Mouse (Mus musculus): ENCODE results near the gene Hjurp. TPM values are rescaled to one million over a fixed set of nuclear protein-coding genes. Genes with fewer than 3 reads are reported as not detected.

Gene Hjurp
- total RNA-seq, 2 experiments from 2014 or later = 124 to 130 TPM

DNA sequence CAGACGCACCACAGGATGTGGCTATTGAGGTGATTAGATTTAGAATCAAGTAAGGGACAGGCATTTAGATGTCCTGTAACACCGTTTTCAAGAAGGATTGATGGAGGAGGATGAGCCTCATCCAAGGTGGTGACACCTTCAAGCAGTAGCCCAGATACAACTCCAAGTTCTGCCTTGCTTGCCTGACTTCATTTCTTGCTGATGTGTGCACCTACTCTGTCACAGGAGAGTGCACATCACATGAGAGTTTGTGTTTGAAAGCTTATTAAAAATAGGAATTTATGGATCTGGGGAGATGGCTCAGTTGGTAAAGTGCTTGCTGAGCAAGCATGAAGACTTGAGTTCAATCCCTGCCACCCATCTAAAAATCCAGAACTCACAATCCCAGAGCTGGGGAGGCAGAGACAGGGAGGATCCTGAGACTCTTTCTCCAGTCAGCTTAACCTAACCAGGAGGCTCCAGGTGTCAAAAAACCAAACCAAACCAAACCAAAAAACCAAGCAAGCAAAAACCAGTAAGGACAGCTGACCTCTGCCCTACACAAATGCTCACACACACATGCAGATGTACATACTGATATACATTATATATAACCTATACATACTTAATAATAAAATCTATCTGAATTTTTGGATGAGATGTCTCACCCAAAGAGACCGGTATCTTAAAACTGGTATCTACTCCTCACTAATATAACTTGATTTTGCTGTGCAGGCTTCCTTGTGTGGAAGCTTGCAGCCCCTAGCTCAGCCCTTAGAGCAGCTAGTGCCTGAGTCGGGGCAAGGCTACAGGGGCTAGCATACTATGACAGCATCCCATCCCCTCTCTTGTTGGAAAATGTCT is 21.5 kb upstream of the Hjurp start:
- no peak for DNase-seq (ENCODE audit: low spot score in 2 of 2)

DNA sequence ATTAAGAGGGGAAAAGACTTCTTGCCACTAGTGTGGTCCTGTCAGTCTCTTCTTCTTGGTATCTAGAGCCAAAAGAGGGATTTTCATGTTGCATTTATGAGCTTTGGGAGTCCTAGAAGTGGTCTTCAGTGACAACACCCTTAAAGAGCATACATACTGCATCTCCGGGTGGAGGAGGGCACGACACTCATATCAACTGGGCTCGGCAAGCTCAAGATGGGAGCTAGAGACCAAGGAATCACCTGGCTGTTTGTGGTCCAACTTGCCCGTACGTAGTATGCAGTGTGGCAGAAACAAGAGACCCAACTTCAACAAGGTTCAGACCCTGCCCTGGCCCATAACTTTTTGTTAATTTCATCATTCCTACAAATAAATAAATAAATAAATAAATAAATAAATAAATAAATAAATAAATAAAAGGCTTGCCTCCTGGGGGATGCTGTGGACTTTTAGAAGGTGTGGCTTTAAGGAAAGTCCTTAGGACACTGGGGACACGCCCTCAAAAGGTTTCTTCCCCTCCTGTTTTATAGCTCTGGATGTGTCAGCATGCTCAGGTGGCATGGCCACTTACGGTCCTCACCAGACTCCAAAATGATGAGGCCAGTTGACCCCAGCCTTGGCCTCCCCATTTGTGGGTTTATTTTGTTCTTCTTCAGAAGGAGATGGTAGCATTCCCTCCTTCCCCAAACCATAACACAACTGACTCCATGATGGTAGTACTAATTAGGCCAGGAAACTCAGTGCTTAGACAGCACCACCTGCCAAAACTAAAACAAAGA is 20.2 kb upstream of the Hjurp start:
- DNase-seq (ENCODE audit: low spot score in 2 of 2) = no peak

DNA sequence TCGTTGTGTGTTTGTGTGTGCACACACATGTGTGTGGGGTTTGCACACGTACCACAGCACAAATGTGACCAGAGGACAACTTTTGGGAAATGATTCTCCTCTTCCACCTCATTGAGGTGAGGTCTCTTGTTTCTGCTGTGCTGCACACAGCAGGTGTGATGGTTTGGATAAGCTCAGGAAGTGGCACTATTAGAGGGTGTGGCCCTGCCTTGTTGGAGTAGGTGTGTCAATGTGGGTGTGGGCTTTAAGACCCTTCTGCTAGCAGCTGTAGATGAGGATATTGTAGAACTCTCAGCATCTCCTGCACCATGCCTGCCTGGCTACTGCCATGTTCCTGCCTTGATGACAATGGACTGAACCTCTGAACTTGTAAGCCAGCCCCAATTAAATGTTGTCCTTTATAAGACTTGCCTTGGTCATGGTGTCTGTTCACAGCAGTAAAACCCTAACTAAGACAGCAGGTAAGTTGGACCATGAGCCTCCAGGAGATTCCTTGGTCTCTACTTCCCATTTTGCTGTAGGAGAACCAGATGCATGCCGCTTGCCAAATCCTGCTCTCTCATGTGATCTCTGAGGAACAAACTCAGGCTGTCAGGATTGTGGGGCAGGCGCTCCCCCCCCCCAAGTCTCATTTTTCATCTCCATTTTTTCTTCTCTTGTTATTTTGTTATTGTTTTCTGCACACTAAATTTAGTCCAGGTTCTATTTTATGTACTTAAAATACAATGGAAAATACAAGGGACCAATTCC is 18.9 kb upstream of the Hjurp start:
- no peak for DNase-seq (ENCODE audit: low spot score in 2 of 2)

DNA sequence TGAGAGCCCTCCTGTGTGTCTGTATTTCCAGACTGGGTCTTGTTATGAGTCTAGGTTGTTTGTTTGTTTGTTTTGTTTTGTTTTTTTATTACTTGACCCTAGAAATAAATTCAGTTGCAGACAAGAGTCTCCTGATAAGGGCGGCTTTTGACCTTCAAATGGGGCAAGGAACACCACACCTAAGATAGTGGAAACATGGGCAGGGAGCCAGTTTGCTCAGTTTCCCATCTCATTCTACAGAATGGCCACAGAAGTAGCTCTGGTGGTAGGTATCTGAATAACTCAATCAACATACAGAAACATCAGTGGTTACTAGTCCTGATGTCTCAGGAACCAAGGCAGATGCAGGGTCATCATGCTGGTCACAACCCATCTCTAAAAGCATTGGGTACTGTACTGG is 17.2 kb upstream of the Hjurp start:
- no peak for DNase-seq (ENCODE audit: low spot score in 2 of 2)

DNA sequence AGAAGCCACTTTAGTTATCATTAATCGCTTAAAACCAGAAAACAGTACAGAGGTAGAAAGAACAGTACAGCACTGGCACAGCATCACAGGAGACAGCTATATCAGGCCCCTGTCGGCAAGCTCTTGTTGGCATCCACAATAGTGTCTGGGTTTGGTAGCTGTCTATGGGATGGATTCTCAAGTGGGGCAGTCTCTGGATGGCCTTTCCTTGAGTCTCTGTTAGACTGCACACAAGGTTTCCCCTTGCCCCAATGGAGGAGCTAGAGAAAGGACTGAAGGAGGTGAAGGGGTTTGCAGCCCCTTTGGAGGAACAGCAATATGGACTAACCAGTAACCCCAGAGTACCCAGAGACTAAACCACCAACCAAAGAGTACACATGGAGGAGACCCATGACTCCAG is 14.6 kb upstream of the Hjurp start:
- no peak for DNase-seq (ENCODE audit: low spot score in 2 of 2)

DNA sequence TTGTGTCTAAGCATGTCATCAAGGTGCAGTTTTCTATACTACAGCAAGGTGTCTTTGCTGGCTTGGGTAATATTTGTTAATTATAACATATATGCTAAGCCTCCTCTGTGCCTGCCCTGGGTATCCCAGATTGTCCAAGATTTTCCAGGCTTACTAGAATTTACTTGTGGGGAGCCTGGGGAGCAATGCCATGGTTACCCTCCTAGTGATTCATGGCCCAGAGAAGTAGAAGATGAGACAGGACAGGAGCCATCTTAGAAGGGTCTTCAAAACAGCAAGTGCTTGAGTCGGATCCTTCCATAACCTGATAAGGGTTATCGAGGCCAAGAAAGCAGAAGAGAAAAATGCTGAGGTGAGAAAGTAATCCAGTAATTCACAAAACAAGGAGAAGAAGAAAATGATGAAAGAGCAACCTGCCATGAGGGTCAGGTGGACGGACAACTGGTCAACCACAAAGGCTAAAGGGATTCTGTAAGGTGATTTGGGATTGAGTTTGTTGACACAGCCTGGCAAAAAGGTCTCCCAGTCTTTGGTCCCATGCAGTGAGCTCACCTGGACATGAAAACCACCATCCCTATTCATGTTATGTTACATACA is 14.1 kb upstream of the Hjurp start:
- DNase-seq (ENCODE audit: low spot score in 2 of 2) = no peak

DNA sequence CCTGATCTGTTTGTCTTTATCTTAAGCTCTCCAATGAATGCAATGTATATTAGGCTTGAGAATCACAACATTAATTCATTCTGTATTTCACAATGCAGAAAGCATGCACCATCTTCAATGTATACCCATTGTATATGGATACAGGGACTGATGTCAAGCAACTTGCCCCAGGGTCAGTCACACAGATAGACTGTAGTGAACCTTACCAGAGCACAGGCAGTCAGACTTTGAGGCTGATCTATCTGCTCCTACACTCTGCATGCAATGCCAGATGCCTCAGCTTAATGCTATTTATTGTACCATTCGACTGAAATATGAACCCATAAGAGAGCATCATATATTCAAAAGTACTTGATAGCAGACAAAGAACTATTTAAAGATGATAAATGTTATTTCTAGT is 13.1 kb upstream of the Hjurp start:
- no peak for DNase-seq (ENCODE audit: low spot score in 2 of 2)

DNA sequence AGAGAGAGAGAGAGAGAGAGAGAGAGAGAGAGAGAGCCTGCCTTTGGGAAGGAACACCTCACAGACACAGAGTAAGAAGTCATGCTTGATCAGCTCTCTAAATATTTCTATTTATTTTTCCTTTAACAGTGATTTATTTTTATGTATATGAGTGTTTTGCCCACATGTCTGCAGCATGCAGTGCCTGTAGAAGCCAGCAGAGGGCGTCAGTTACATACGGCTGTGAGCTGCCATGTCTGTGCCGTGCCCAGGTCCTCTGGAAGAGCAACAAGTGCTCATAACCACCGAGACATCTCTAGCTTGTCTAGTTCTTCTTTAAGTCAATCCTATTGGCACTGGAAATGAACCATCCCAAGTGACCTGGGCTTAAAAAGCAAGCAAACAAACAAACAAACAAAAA is 12.5 kb upstream of the Hjurp start:
- no peak for DNase-seq (ENCODE audit: low spot score in 2 of 2)

DNA sequence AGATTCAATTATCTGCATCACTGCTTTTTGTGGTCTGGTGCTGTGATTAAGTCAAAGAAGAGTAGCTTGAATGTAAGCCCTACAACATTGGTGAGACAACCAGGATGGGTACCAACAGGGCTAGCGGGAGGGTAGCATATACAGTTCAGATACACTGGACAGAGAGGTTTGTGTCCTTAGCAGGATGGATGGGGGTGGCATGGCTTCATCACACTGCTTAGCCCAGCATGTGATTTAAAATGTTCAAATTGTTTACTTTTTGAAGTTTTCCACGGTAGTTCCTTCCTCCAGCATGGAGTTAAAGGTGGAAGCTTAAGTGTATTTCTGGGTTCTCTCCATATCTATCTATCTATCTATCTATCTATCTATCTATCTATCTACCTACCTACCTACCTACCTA is 11.7 kb upstream of the Hjurp start:
- no peak for DNase-seq (ENCODE audit: low spot score in 2 of 2)

DNA sequence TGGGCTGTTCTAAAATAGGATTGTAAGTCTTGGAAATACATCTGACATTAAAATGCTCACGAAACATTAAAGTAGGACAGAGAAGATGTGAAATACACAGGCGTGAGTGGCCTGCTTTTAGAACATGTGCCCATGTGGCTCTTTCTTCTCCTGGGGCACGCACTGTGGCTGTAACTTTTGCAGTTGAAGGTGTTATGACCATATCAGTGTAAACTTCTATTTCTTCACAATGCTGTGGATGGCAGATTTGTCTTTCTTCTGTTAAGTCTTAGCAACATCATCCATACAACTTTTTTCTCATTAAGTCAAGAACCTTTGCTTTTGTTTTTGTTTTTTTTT is 11.3 kb upstream of the Hjurp start:
- DNase-seq (ENCODE audit: low spot score in 2 of 2) = no peak

DNA sequence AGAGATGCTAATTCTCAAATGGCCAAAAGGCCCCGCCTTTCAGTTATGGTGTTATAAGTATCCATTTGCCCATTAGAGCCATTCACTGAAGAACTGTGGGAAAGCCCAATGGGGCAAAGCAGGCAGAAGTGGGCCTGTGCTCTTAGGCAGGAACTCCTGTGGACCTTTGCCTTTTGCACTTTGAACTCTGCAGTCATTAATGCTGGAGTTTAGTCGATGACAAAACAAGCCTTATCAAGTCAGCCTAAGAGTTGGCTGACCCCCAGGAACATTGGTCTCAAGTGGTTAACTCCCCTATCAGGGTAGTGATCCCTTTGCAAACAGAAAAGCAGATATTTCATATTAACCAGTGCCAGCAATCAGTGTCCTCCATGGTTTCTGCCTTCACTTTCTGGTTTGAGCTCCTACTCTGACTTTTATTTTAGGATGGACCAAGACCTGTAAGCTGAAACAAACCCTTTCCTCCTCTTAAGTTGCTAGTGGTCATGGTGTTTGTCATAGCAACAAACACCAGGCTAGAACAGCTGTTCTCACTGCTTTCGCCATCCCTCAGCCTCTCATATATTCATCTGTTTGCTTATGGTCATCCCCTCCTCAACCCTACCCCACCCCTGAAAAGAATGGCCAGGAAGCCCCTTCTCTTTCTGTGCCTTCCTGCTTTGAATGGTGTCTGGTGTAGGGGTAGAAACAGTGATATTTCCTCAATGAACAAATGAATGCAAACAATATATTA is 10.8 kb upstream of the Hjurp start:
- peak in 1 of 2 experiments; percentile 12 for DNase-seq (ENCODE audit: low spot score in 2 of 2)

DNA sequence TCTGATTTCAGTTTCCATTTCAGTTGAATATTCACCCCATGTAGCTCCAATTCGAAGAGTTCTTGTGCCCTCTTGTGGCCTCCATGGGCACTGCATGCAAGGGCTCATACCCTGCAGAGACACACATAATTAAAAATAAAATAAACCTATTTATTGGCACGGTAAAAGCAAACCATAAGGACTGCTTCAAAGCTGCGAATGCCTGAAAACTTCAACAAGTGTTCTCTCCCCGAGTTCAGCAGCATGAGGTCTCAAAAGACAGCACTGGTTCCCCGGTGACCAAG is 10.2 kb upstream of the Hjurp start:
- peak in 1 of 2 experiments; percentile 70 for DNase-seq (ENCODE audit: low spot score in 2 of 2)

DNA sequence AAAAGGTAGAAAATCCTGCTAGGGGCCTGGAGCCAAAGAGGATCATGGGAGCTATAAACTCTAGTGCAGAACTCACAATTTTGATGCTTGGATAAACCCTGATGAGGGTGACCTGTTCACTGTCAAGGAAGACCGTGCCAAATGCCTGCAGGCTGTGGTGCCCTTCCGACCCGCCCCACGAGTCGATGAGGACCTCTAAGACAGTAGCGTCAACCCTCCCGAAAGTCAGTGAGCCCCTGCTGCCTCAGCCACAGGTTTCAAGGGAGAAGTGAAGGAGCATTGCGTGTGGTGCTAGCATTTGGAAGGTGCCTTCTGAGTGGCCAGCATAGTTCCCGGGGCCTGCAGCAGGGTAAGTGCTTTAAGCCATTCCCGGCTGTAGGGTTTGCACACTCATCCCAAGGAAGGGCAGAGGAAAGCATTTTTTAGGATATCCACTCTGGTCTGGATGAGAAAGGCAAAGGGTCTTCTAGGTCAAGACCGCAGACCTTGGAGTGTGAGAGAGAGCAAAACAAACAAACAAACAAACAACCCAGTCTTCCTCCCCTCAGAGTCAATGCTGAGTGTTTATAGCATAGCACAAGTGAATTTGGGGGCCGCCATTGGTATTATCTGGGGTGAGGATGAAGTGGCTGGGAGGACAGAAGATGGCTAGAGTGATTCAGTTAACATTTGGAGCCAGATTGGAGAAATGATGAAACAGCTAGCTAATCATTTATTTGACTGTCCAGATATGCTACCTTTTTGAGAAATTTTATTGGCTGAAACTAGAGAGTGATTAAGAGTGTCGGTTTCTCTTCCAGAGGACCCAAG is 9.7 kb upstream of the Hjurp start:
- peak in 1 of 2 experiments; percentile 12 for DNase-seq (ENCODE audit: low spot score in 2 of 2)

DNA sequence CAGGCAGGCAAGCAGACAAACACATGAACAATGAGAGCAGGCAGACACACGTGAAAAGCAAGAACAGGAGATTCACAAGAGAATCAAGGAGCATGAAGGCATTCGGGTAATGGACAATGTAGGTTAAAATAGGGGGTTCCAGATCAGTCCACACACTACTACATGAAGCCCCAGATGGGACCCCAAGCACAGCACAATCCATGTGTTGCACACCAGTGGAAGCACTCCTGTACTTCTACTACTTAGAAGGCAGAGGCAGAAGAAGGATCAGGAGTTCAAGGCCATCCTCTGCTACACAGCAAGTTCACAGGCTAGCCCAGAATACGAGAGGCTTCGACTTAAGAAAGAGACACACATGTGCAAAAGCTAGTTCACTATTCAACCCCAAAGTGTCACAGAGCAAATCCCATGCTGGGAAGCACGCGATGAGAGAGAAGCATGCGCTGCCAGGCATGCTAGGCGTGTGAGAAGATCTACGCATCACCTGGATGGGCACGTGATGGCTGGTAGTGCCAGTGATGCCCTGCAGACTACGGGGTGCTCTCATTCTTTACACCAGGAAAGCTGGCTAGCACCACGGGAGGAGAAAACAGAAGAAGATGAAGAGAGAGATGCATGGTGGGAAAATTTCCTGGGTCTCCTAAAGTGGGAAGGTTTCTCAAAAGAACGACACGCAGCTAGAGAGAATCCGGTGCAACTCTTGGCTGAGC is 8.9 kb upstream of the Hjurp start:
- no peak for DNase-seq (ENCODE audit: low spot score in 2 of 2)

DNA sequence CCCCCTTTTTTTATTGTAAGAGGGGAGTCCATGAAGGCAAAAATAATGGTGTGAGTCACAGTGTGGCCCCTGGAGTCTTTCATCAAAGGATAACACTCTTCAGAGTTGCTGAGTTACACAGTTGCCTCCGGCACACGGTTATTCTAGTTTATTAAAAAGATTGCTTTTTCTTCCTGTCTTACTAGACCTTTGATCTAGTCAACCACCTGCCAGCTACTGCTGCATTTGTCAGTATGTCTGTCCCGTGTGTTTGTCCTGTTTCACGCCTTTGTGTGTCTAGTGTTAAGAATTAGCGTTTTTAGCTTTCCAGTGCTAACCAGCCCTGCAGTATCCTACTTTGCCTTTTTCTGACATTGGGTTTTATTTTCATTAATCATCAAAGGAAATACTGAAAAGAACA is 8.2 kb upstream of the Hjurp start:
- DNase-seq (ENCODE audit: low spot score in 2 of 2) = no peak

DNA sequence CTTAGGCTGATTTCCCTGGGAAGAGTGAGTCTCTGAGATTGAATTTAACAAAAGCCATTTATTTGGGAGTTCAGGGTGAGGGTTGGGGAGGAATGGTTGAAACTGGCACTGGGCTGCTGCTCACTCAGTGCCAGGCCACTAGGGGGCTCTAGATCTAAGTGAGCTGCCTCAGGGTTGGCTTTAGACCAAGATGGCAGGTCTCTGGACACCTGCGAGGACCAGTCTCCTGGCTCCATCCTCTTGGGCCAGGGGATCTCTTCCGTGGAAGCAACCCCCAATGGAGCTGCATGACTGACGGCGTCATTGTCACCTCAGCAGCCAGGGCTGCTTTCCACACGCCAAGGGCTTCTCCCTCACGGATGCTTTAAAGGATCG is 7.5 kb upstream of the Hjurp start:
- DNase-seq (ENCODE audit: low spot score in 2 of 2) = no peak

DNA sequence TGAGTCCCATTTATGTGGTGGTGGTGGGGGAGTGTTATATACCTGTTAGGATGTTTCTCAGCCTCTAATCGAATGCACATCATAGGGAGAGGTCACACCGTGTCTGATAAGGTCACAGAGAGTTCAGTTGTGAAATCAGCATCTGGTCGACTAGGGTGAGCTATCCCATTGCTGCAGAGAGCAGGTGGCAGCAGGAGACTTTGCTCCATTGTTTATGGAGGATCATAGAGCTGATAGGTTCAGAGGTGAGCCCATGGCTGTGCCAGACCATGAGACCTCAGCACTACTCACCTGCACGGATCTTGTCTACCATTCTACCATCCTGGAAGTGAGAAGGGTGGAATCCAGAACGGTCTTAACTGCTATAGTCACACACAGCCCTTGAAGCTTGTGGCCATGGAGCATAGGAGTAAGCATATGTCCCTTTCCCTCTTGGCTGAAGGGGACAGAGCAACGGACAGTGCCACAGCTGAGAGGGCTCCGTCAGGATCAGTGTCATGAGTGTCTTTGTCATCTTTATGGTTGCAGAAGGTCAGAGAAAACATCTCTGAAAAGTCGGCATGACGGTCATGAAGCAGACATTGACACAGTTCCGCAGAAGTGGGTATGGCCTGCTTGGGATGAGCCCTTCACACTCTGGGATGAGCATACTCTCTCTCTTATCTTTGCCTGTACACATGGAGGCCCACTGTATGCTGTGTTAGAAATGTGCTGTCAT is 7.0 kb upstream of the Hjurp start:
- DNase-seq (ENCODE audit: low spot score in 2 of 2) = no peak

DNA sequence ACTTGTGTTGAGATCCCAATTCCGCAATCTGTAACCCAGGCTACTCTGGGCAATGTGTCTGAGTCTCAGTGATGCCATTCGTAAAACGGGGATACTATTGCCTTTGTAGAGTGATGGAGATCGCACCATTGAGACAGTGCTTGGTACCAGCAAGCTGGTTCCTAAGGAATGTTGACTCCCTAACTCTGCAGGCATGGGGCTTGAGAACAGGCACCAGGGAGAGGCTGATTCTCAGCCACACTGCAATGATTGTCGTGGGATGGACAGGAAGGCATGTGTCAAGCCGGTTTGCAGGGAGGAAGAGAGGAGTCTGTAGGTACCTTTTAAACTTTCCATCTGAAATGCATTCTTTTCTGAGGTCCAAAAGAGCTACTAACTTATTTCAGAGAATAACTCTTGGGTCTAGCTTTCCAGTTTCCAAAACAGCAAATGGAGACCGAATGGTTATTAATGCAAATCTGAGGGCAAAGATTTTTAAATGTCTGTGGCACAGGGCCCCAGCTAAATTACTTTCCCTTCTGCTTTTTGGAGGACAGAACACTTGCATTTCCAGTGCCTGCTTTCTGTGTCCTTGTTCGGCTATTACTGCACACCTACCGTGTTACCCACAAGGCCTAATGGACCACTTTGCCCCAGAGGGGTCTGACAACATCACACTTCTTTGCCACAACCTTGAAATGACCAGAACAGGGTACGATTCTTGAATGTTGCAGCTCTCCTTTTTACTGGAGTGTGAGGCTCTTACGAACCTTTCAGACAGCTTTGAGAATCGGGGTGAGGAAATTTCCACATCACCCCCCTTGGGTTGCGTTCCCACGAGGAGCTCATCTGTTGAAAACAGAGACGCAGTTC is 6.2 kb upstream of the Hjurp start:
- DNase-seq (ENCODE audit: low spot score in 2 of 2) = no peak

Measured in adrenal gland, postnatal 4 days (tissue).